Mouse (Mus musculus) kidney, adult 2 months (tissue): ENCODE measurements around the gene Ttbk1.

ENCODE experiments used
- CTCF ChIP-seq: fragments of 200-500 bp; conservative IDR thresholded peaks from 2 replicates; pipeline ENCODE4 v1.5.1; 2011; ENCODE audit warnings: low read depth, mild to moderate bottlenecking, control low read depth, low read length, moderate library complexity, mixed read lengths; ENCODE audit not compliant: insufficient read depth, insufficient read length
- POLR2A ChIP-seq: fragments of 200-500 bp; IDR thresholded peaks from one replicate; pipeline ENCODE4 v1.6.1; 2011; ENCODE audit warnings: low read depth, low read length, control low read depth

- TF ChIP-seq CTCF (no peak), POLR2A (no peak)
These were observed 480 bp downstream of the Ttbk1 start for GRCm38 (mm10) chr17:46486995-46487394.
